Mouse (Mus musculus) spleen, adult 2 months (tissue): ENCODE measurements around the gene Mylk4.

ENCODE experiments used
- CTCF ChIP-seq: fragments of 200-500 bp; IDR thresholded peaks from 2 replicates; pipeline ENCODE4 v1.5.1; 2011; ENCODE audit warnings: mild to moderate bottlenecking, inconsistent platforms; ENCODE audit not compliant: insufficient read depth, insufficient read length, insufficient replicate concordance; ENCODE audit errors: extremely low read depth
- POLR2A ChIP-seq: fragments of 200-500 bp; IDR thresholded peaks from 2 replicates; pipeline ENCODE4 v1.6.1; 2011; ENCODE audit warnings: low read depth, low read length, inconsistent platforms

GRCm38 (mm10) chr13:32775889-32776288 lies 7.9 kb downstream of the Mylk4 start:
- TF ChIP-seq CTCF (no peak), POLR2A (no peak)
